Mouse (Mus musculus) neural tube, embryonic 13.5 days (tissue): ENCODE data around the gene Prx. TPM values are rescaled to one million over a fixed set of nuclear protein-coding genes. Genes with fewer than 3 reads are reported as not detected.

Experiments used
- ATAC-seq: fragments of 200-750 bp; cut with Nextera tagmentation; 2 replicates; pipeline ENCODE4 v1.8.0; 2017; ENCODE audit warnings: low read depth, mild to moderate bottlenecking, moderate TSS enrichment, moderate library complexity
- H3K27ac ChIP-seq: fragments of 300-500 bp; sonication (generic); replicated peaks from 2 replicates; pipeline ENCODE4 v1.5.1; 2015; ENCODE audit warnings: moderate library complexity, mild to moderate bottlenecking, inconsistent platforms
- H3K27me3 ChIP-seq: fragments of 300-500 bp; sonication (generic); 2 replicates; pipeline ENCODE4 v1.6.1; 2015; ENCODE audit warnings: mild to moderate bottlenecking, inconsistent platforms
- H3K36me3 ChIP-seq: fragments of 300-500 bp; sonication (generic); 2 replicates; pipeline ENCODE4 v1.6.1; 2015; ENCODE audit warnings: mild to moderate bottlenecking, inconsistent platforms
- H3K4me1 ChIP-seq: fragments of 300-500 bp; sonication (generic); replicated peaks from 2 replicates; pipeline ENCODE4 v1.6.1; 2015; ENCODE audit warnings: inconsistent platforms
- H3K4me2 ChIP-seq: fragments of 300-500 bp; sonication (generic); 2 replicates; pipeline ENCODE4 v1.6.1; 2015; ENCODE audit warnings: inconsistent platforms, mild to moderate bottlenecking, moderate library complexity
- H3K4me3 ChIP-seq: fragments of 300-500 bp; sonication (generic); 2 replicates; pipeline ENCODE4 v1.5.1; 2015; ENCODE audit warnings: mild to moderate bottlenecking, inconsistent platforms
- H3K9ac ChIP-seq: fragments of 300-500 bp; sonication (generic); 2 replicates; pipeline ENCODE4 v1.6.1; 2015; ENCODE audit warnings: moderate library complexity, mild to moderate bottlenecking, inconsistent platforms
- H3K9me3 ChIP-seq: fragments of 300-500 bp; sonication (generic); 2 replicates; pipeline ENCODE4 v1.6.1; 2016; ENCODE audit warnings: inconsistent platforms
- WGBS: fragments of 180-500 bp; shearing (Covaris S2); methylation state at CpG from one replicate; pipeline ENCODE4 v1.1.7; 2015; 5-methylcytosine and 5-hydroxymethylcytosine counted together
- polyA plus RNA-seq: library from polyadenylated mRNA; unstranded; fragments of >200 nt; fragmentation: Nextera tagmentation; extraction: Ambion mirVana; gene quantifications from 2 replicates; pipeline ENCODE4 v1.2.1, GENCODE M21; 2015

Prx gene
- polyA plus RNA-seq, 1 experiment from 2014 or later = 1.9 TPM

DNA sequence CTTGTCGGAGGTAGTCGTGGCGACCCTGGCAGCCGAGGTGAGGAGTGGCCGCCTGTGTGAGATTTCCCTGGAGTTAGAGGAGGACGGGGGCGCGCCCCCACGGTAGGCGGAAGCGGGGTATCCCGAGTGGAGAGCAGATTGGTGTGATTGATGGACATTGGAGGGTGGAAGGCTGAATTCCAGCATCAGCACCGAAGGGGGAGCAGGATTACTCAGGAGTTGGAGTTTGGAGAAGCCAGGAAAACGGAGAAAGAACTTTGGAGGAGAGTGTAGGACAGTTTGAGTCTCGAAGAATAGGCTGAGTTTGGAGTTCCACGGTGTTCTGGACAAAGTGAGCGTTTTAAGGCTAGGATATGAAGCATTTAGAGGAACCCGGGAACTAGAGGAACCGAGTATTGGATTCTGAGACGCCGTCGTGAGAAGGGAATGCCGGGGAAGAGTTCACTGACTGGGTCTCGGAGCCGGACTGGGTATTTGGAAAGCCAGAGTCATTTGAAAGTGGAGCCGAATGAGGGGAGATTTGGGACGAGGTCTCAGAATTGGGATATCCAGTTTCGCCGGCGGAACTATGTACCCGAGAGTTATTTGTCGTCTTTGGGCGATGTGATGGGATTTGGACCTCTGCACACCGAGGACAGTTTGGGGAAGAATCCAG, 25.2 kb upstream of the Prx start:
- H3K27ac ChIP-seq = peak overlapping the region; percentile 88
- WGBS = under 1% methylated on average over 34 of the region's 34 CpGs
- ATAC-seq = peak; percentile 1; the same call in 1 of the 2 replicates
- H3K4me3 ChIP-seq = peak overlapping the region; percentile 66
- peak overlapping the region; percentile 80 for H3K4me2 ChIP-seq
- H3K4me1 ChIP-seq = peaks cover 18% of the 10 kb centered on the region
- H3K36me3 ChIP-seq = peaks cover 9% of the 10 kb centered on the region
- H3K27me3 ChIP-seq = no peaks in the 10 kb centered on the region
- peak overlapping the region; percentile 73 for H3K9ac ChIP-seq
- H3K9me3 ChIP-seq = no peaks in the 10 kb centered on the region

DNA sequence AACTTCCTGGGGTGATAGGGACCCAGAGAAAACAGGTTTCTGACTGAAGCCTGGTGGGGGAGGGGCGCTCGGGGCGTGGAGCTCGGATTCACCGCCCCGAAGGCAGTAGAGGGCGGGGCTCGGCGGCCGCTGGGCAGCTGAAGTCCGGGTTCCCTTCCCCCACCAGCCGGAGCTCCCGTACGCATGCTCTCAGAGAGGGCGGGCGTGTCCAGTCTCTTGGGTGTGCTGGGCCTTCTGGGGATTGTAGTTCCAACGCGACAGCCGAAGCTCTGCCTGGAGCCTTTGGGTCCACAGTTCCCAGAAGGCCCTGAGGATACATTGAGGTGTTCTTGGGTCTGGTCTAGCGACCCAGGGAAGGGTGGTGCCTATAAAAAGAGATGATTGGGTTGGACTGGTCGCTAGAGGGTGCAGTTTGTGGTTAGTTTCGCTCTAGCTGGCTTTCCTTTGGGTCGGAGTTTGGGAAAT, 24.6 kb upstream of the Prx start:
- peaks cover 18% of the 10 kb centered on the region for H3K4me1 ChIP-seq
- no peaks in the 10 kb centered on the region for H3K9me3 ChIP-seq
- peak overlapping the region; percentile 88 for H3K27ac ChIP-seq
- WGBS = 1% methylated on average over 23 of the region's 23 CpGs
- H3K36me3 ChIP-seq = peaks cover 9% of the 10 kb centered on the region
- H3K4me2 ChIP-seq = peak overlapping the region; percentile 80
- H3K4me3 ChIP-seq = peak overlapping the region; percentile 66
- no peaks in the 10 kb centered on the region for H3K27me3 ChIP-seq
- peak overlapping the region; percentile 73 for H3K9ac ChIP-seq
- ATAC-seq = peak; percentile 91

GRCm38 (mm10) chr7:27475596-27475995, 23.5 kb upstream of the Prx start:
- ATAC-seq = no peak
- Histone ChIP-seq H3K27ac (no peak overlapping the region), H3K4me1 (peaks cover 18% of the 10 kb centered on the region), H3K9ac (0 out of 2 replicates have a peak overlapping the region, but pooled peaks have one; percentile 9), H3K4me2 (peak overlapping the region; percentile 80; the same call in 1 of the 2 replicates), H3K27me3 (no peaks in the 10 kb centered on the region), H3K36me3 (peaks cover 9% of the 10 kb centered on the region), H3K9me3 (no peaks in the 10 kb centered on the region), H3K4me3 (peak overlapping the region; percentile 66; the same call in 1 of the 2 replicates)
- WGBS = 91% methylated on average over 2 of the region's 2 CpGs

DNA sequence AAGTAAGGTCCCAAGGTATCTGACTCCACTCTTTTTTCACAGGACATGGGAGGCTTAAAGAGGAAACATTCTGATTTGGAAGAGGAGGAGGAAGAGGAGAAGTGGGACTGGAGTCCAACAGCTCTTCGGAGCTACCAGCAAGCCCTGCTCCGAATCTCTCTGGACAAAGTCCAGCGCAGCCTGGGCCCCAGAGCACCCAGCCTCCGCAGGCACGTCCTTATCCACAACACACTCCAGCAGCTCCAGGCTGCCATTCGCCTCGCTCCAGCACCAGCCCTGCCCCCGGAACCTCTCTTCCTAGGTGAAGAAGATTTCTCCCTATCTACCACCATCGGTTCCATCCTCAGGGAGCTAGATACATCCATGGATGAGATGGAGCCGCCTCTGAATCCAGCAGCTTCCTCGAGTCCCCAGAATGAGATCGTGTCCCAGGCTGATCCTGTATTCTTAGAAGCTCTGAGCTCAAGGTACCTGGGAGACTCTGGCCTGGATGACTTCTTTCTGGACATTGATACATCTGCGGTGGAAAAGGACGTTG, 23.0 kb upstream of the Prx start:
- H3K4me2 ChIP-seq = no peak overlapping the region
- no peaks in the 10 kb centered on the region for H3K9me3 ChIP-seq
- no peak for ATAC-seq
- no peak overlapping the region for H3K9ac ChIP-seq
- H3K36me3 ChIP-seq = peaks cover 9% of the 10 kb centered on the region
- H3K27ac ChIP-seq = no peak overlapping the region
- WGBS = 96% methylated on average over 14 of the region's 14 CpGs
- no peak overlapping the region for H3K4me3 ChIP-seq
- H3K4me1 ChIP-seq = peaks cover 24% of the 10 kb centered on the region
- no peaks in the 10 kb centered on the region for H3K27me3 ChIP-seq

DNA sequence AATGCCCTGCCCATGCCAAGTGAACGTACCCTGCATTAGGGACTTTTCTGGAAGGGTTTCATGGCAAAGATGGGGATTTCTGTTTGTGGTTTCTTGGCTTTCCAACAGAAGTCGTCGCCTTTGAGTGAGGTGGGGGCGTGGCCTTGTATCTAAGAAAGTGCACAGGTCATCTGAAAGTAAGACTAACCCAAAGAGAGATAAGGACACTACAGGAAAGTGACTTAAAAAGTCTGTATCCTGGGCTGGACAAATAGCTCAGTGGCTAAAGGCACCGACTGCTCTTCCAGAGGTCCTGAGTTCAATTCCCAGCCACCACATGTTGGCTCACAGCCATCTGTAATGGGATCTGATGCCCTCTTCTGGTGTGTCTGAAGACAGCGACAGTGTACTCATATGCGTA, 20.6 kb upstream of the Prx start:
- no peak overlapping the region for H3K27ac ChIP-seq
- H3K36me3 ChIP-seq = peaks cover 9% of the 10 kb centered on the region
- H3K4me2 ChIP-seq = no peak overlapping the region
- peaks cover 24% of the 10 kb centered on the region for H3K4me1 ChIP-seq
- no peak for ATAC-seq
- WGBS = 85% methylated on average over 7 of the region's 7 CpGs
- no peaks in the 10 kb centered on the region for H3K9me3 ChIP-seq
- H3K9ac ChIP-seq = no peak overlapping the region
- H3K27me3 ChIP-seq = no peaks in the 10 kb centered on the region
- H3K4me3 ChIP-seq = no peak overlapping the region

DNA sequence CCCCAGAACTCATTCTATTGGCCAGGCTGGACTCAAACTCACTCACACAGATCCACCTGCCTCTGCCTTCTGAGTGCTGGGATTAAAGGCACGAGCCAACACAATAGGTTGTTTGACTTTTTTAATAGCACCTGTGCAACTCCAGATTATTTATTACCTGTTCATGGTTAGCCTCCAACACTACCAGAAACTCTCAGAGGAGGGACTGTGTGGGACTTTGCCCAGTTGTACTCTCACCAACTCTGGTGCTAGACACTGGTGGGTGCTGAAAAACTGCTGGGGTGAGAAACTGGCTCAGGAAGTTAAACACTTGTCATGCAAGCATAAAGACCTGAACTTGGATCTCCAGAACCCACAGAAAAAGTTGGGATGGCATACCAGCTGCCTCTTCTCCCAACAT, 19.4 kb upstream of the Prx start:
- 79% methylated on average over 1 of the region's 1 CpGs for WGBS
- no peak overlapping the region for H3K9ac ChIP-seq

GRCm38 (mm10) chr7:27480506-27480905, 18.6 kb upstream of the Prx start:
- Histone ChIP-seq H3K36me3 (peaks cover 9% of the 10 kb centered on the region), H3K4me1 (peaks cover 14% of the 10 kb centered on the region), H3K4me2 (0 out of 2 replicates have a peak overlapping the region, but pooled peaks have one; percentile 6), H3K4me3 (no peak overlapping the region), H3K27me3 (0 out of 2 replicates have a peak, but pooled peaks cover 4% of the 10 kb centered on the region), H3K9ac (no peak overlapping the region), H3K9me3 (no peaks in the 10 kb centered on the region), H3K27ac (peak overlapping the region; percentile 43; the same call in 1 of the 2 replicates)
- no peak for ATAC-seq
- 75% methylated on average over 3 of the region's 3 CpGs for WGBS

More for the DNA sequence above, 19.4 kb upstream of the Prx start:
- Histone ChIP-seq H3K27me3 (no peaks in the 10 kb centered on the region), H3K4me2 (no peak overlapping the region), H3K4me3 (no peak overlapping the region), H3K27ac (no peak overlapping the region), H3K9me3 (no peaks in the 10 kb centered on the region), H3K36me3 (peaks cover 9% of the 10 kb centered on the region), H3K4me1 (peaks cover 22% of the 10 kb centered on the region)
- no peak for ATAC-seq

DNA sequence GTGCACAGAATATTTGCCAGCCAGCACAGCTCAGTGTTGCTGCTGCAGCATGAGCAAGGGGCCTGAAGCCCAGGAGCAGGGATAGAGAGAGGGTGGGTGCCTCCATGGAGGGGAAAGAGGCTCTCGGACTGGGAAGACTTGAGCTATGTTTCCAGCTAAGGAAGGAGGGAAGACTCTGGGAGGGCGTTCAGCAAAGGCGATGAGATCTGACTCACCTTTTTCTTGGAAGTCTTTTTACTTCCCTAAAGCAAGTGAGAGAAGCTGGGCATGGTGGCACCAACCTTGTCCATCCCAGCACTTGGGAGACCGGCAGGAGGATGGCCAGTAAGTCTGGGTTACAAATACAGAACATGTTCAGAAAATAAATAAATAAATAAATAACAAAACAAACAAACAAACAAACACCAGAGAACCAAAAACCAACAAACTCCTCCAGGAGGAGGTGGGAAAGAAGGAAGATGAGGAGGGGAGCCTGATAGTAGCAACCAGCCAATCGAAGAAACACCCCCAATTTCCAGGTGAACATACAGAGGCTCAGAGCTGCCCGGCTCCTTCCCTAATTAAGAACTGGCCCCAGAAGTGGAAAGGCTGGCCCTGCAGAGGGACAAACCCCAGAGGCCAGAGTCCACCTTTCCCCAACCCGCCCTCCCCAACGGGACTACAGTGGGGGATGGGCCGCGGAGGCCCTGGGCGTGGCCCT, 18.0 kb upstream of the Prx start:
- peak overlapping the region; percentile 63 for H3K9ac ChIP-seq
- H3K4me3 ChIP-seq = peak overlapping the region; percentile 30
- peak; percentile 13; the same call in 1 of the 2 replicates for ATAC-seq
- peaks cover 14% of the 10 kb centered on the region for H3K4me1 ChIP-seq
- 14% methylated on average over 11 of the region's 11 CpGs for WGBS
- peak overlapping the region; percentile 61 for H3K4me2 ChIP-seq
- peak overlapping the region; percentile 43 for H3K27ac ChIP-seq
- peaks cover 9% of the 10 kb centered on the region for H3K36me3 ChIP-seq
- H3K9me3 ChIP-seq = no peaks in the 10 kb centered on the region
- 0 out of 2 replicates have a peak, but pooled peaks cover 4% of the 10 kb centered on the region for H3K27me3 ChIP-seq

DNA sequence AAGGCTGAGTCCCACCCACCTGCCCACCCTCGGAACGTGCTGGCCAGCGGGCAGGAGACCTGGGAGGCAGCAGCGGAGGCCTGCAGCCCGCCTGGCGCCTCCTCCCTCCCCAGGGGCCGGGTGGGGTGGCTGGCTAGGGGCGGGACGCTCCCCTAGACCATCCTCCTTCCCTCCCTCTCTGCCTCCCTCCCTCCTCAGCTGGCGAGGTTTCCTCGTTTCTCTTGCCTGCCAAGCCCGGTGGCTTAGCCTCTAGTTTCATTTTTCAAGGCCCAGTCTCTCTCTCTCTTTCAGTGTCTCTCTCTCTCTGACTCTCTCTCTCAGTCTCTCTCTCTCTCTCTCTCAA, 17.5 kb upstream of the Prx start:
- Histone ChIP-seq H3K4me1 (peaks cover 17% of the 10 kb centered on the region), H3K9me3 (no peaks in the 10 kb centered on the region), H3K27ac (peak overlapping the region; percentile 30; the same call in 1 of the 2 replicates), H3K36me3 (peaks cover 5% of the 10 kb centered on the region), H3K27me3 (0 out of 2 replicates have a peak, but pooled peaks cover 4% of the 10 kb centered on the region), H3K9ac (peak overlapping the region; percentile 63), H3K4me3 (peak overlapping the region; percentile 30), H3K4me2 (peak overlapping the region; percentile 61)
- 2% methylated on average over 11 of the region's 12 CpGs for WGBS
- ATAC-seq = peak; percentile 79

DNA sequence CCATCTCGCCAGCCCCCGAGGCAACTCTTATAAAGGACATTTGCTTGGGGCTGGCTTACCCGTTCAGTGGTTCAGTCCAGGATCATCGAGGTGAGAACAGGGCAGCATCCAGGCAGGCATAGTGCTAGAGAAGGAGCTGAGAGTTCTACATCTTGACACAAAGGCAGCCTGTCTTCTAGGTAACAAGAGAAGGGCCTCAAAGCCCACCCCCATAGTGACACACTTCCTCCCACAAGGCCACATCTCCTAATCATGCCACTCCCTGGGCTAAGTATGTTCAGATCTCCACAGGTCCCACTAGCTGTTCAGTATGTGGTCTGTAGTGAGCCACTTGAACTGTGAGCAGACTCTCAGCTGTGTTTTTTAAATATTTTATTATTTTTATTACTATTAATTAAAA, 15.3 kb upstream of the Prx start:
- H3K9ac ChIP-seq = no peak overlapping the region
- H3K27me3 ChIP-seq = 0 out of 2 replicates have a peak, but pooled peaks cover 4% of the 10 kb centered on the region
- 87% methylated on average over 4 of the region's 4 CpGs for WGBS
- H3K4me1 ChIP-seq = peaks cover 31% of the 10 kb centered on the region
- H3K9me3 ChIP-seq = no peaks in the 10 kb centered on the region
- H3K36me3 ChIP-seq = no peaks in the 10 kb centered on the region
- H3K4me2 ChIP-seq = no peak overlapping the region
- H3K27ac ChIP-seq = no peak overlapping the region
- ATAC-seq = no peak
- H3K4me3 ChIP-seq = no peak overlapping the region

GRCm38 (mm10) chr7:27486102-27486769, 12.9 kb upstream of the Prx start:
- H3K27me3 ChIP-seq = 0 out of 2 replicates have a peak, but pooled peaks cover 8% of the 10 kb centered on the region
- no peaks in the 10 kb centered on the region for H3K9me3 ChIP-seq
- peaks cover 31% of the 10 kb centered on the region for H3K4me1 ChIP-seq
- H3K4me3 ChIP-seq = peak overlapping the region; percentile 72
- peak overlapping the region; percentile 93 for H3K27ac ChIP-seq
- ATAC-seq = peak; percentile 2
- 5% methylated on average over 13 of the region's 13 CpGs for WGBS
- peak overlapping the region; percentile 61 for H3K4me2 ChIP-seq
- H3K9ac ChIP-seq = peak overlapping the region; percentile 31; the same call in 1 of the 2 replicates
- no peaks in the 10 kb centered on the region for H3K36me3 ChIP-seq
